Comparison of ENCODE assay signal across 33 mouse cellular contexts in genomic region chr4:106587075-106587474, GRCm38 (mm10). TPM values are rescaled to one million over a fixed set of nuclear protein-coding genes. Genes with fewer than 3 reads are reported as not detected.
DNase-seq lines count a peak whose midpoint lies in the region; ATAC-seq and TF ChIP-seq lines count a peak whose summit lies in the region.
"Had no signal": no experiment of that assay in that cellular context is flagged by ENCODE, and none has a peak within 500 bp of the region (broad histone marks: within the 10 kb centered on the region; RNA-seq: fewer than 3 reads in every experiment).

No protein-coding gene starts in this region.

- ATAC-seq in kidney, embryonic 15.5 days (replicated peaks; ENCODE audit: low FRiP score) = no peak
- ATAC-seq in liver, postnatal 0 days = peak; percentile 24; the same call in 1 of the 2 replicates
- ATAC-seq in liver, embryonic 11.5 days (replicated peaks; ENCODE audit: low FRiP score) = no peak
- ATAC-seq: forebrain, embryonic 15.5 days; intestine, postnatal 0 days; lung, postnatal 0 days; Patski had no signal

- no peak overlapping the region for H3K27ac ChIP-seq in kidney, embryonic 15.5 days
- peak overlapping the region; percentile 30; the same call in 1 of the 2 replicates for H3K27ac ChIP-seq in liver, postnatal 0 days (ENCODE audit: low read depth)
- H3K27ac ChIP-seq in liver, embryonic 11.5 days (ENCODE audit: low read depth, low read length) = no peak overlapping the region
- H3K27ac ChIP-seq: embryonic facial prominence, embryonic 12.5 days; forebrain, embryonic 10.5 days; forebrain, embryonic 15.5 days; heart, embryonic 10.5 days; heart, embryonic 15.5 days; hindbrain, embryonic 12.5 days; neural tube, embryonic 13.5 days; stomach, postnatal 0 days had no signal

- TF ChIP-seq CTCF in liver, postnatal 0 days (IDR thresholded peaks at IDR 0.05; ENCODE audit: low read depth) = no peak

- no peak overlapping the region for H3K4me2 ChIP-seq in kidney, embryonic 15.5 days
- no peak overlapping the region for H3K4me2 ChIP-seq in liver, postnatal 0 days (ENCODE audit: low read depth, low read length)
- H3K4me2 ChIP-seq in liver, embryonic 11.5 days = no peak overlapping the region
- H3K4me2 ChIP-seq: embryonic facial prominence, embryonic 12.5 days; forebrain, embryonic 15.5 days; heart, embryonic 15.5 days; hindbrain, embryonic 12.5 days; neural tube, embryonic 13.5 days had no signal

- H3K27me3 ChIP-seq in kidney, embryonic 15.5 days = no peaks in the 10 kb centered on the region
- no peaks in the 10 kb centered on the region for H3K27me3 ChIP-seq in liver, postnatal 0 days (ENCODE audit: insufficient read depth, low read length)
- no peaks in the 10 kb centered on the region for H3K27me3 ChIP-seq in liver, embryonic 11.5 days (replicated peaks; ENCODE audit: control insufficient read depth, insufficient read depth, low read length)
- H3K27me3 ChIP-seq: embryonic facial prominence, embryonic 12.5 days; forebrain, embryonic 15.5 days; heart, embryonic 15.5 days; hindbrain, embryonic 12.5 days; neural tube, embryonic 13.5 days; Patski had no signal

- H3K4me3 ChIP-seq in kidney, embryonic 15.5 days (replicated peaks) = no peak overlapping the region
- H3K4me3 ChIP-seq in liver, postnatal 0 days (ENCODE audit: low read depth, low read length) = no peak overlapping the region
- H3K4me3 ChIP-seq in liver, embryonic 11.5 days (ENCODE audit: low read depth, low read length) = no peak overlapping the region
- H3K4me3 ChIP-seq: embryonic facial prominence, embryonic 12.5 days; forebrain, embryonic 10.5 days; forebrain, embryonic 15.5 days; heart, embryonic 10.5 days; heart, embryonic 15.5 days; hindbrain, embryonic 12.5 days; neural tube, embryonic 13.5 days had no signal

- H3K36me3 ChIP-seq in kidney, embryonic 15.5 days = peaks cover 88% of the 10 kb centered on the region
- peaks cover 41% of the 10 kb centered on the region for H3K36me3 ChIP-seq in liver, postnatal 0 days (replicated peaks; ENCODE audit: insufficient read depth, low read length)
- H3K36me3 ChIP-seq in liver, embryonic 11.5 days (ENCODE audit: control insufficient read depth, insufficient read depth, low read length) = peaks cover 36% of the 10 kb centered on the region

- H3K9ac ChIP-seq in kidney, embryonic 15.5 days = no peak overlapping the region
- no peak overlapping the region for H3K9ac ChIP-seq in liver, postnatal 0 days (replicated peaks)
- no peak overlapping the region for H3K9ac ChIP-seq in liver, embryonic 11.5 days (ENCODE audit: low read depth, low read length)
- H3K9ac ChIP-seq: embryonic facial prominence, embryonic 12.5 days; forebrain, embryonic 15.5 days; heart, embryonic 15.5 days; hindbrain, embryonic 12.5 days; neural tube, embryonic 13.5 days had no signal

- peak; percentile 90 for DNase-seq in kidney, adult 11 months
- DNase-seq in liver, postnatal 0 days = peak; percentile 62
- DNase-seq in liver, embryonic 11.5 days (ENCODE audit: low spot score) = no peak
- DNase-seq in kidney, adult 9 months = peak; percentile 94
- DNase-seq in kidney, postnatal 36 days = peak; percentile 89
- no peak for DNase-seq in Muller cell, postnatal 12 days (ENCODE audit: inconsistent ontology term)
- DNase-seq: adrenal gland, postnatal 25 days; cerebellum, adult 11-12 months; cerebellum, adult 9-11 months; embryo, embryonic 11 days; gastrocnemius, postnatal 25 days; heart, adult 11 months; layer of hippocampus, postnatal 36 days; left cerebral cortex, postnatal 4 days; lung, adult 18-20 months; right cerebral cortex, postnatal 4 days; thymus, postnatal 4 days had no signal

- TF ChIP-seq EP300 in liver, postnatal 0 days (IDR thresholded peaks at IDR 0.05; ENCODE audit: low read depth) = no peak

- 87% methylated on average over 6 of the region's 6 CpGs for WGBS in kidney, embryonic 15.5 days
- 70% methylated on average over 6 of the region's 6 CpGs for WGBS in liver, postnatal 0 days (ENCODE audit: insufficient replicate concordance)
- 89% methylated on average over 6 of the region's 6 CpGs for WGBS in liver, embryonic 11.5 days

- H3K9me3 ChIP-seq in kidney, embryonic 15.5 days (replicated peaks) = no peaks in the 10 kb centered on the region
- H3K9me3 ChIP-seq in liver, postnatal 0 days (ENCODE audit: low read length) = no peaks in the 10 kb centered on the region
- no peaks in the 10 kb centered on the region for H3K9me3 ChIP-seq in liver, embryonic 11.5 days (ENCODE audit: control insufficient read depth, low read length)
- H3K9me3 ChIP-seq: embryonic facial prominence, embryonic 12.5 days; forebrain, embryonic 10.5 days; forebrain, embryonic 15.5 days; G1E; heart, embryonic 10.5 days; heart, embryonic 15.5 days; hindbrain, embryonic 12.5 days; neural tube, embryonic 13.5 days had no signal

- no peaks in the 10 kb centered on the region for H3K4me1 ChIP-seq in kidney, embryonic 15.5 days
- peaks cover 17% of the 10 kb centered on the region for H3K4me1 ChIP-seq in liver, postnatal 0 days (ENCODE audit: insufficient read depth)
- peaks cover 15% of the 10 kb centered on the region for H3K4me1 ChIP-seq in liver, embryonic 11.5 days (replicated peaks; ENCODE audit: control insufficient read depth, insufficient read depth, low read length)
- H3K4me1 ChIP-seq: embryonic facial prominence, embryonic 12.5 days; forebrain, embryonic 10.5 days; forebrain, embryonic 15.5 days; hindbrain, embryonic 12.5 days; neural tube, embryonic 13.5 days had no signal

RNA-seq across cellular contexts. Expression of gene Dhcr24, which starts 26.2 kb away (rescaled TPM):
- polyA plus RNA-seq in kidney, embryonic 15.5 days (2015; fragmentation: Nextera tagmentation; extraction: Ambion mirVana) = 4.6 and 4.8 TPM in 2 replicates
- polyA plus RNA-seq in liver, postnatal 0 days (2015; fragmentation: Nextera tagmentation; extraction: Ambion mirVana) = 13.6 and 17.1 TPM in 2 replicates
- 22.9 and 23.0 TPM in 2 replicates for polyA plus RNA-seq in liver, embryonic 11.5 days (2014; fragmentation: Nextera tagmentation; extraction: Ambion mirVana)

RNA-seq across cellular contexts. Expression of gene Lexm, which starts 30.0 kb away (rescaled TPM):
- polyA plus RNA-seq in kidney, embryonic 15.5 days (2015; fragmentation: Nextera tagmentation; extraction: Ambion mirVana) = not detected in 2 replicates
- polyA plus RNA-seq in liver, postnatal 0 days (2015; fragmentation: Nextera tagmentation; extraction: Ambion mirVana) = not detected in 2 replicates
- polyA plus RNA-seq in liver, embryonic 11.5 days (2014; fragmentation: Nextera tagmentation; extraction: Ambion mirVana) = 0.30 and 0.52 TPM in 2 replicates
- polyA plus RNA-seq: forebrain, embryonic 10.5 days; forebrain, embryonic 15.5 days; G1E; heart, embryonic 10.5 days; heart, embryonic 15.5 days; intestine, postnatal 0 days; limb, embryonic 14.5 days; lung, postnatal 0 days; Patski; spleen, adult 2 months; stomach, postnatal 0 days; thymus, postnatal 0 days had no signal

RNA-seq across cellular contexts. Expression of gene Ttc22, which starts 35.2 kb away (rescaled TPM):
- polyA plus RNA-seq in kidney, embryonic 15.5 days (2015; fragmentation: Nextera tagmentation; extraction: Ambion mirVana) = 5.8 and 6.0 TPM in 2 replicates
- not detected in 2 replicates for polyA plus RNA-seq in liver, postnatal 0 days (2015; fragmentation: Nextera tagmentation; extraction: Ambion mirVana)
- 0.12 TPM in 2 replicates for polyA plus RNA-seq in liver, embryonic 11.5 days (2014; fragmentation: Nextera tagmentation; extraction: Ambion mirVana)
- polyA plus RNA-seq: forebrain, embryonic 10.5 days; G1E had no signal

Comparison
In these comparisons a context has a peak if more than half of its experiments do, and no peak if none do; other contexts are left out.
1. DNase-seq: peak in kidney, adult 11 months (single experiment), liver, postnatal 0 days (single experiment), kidney, adult 9 months (single experiment) and kidney, postnatal 36 days (2 of 2); none in liver, embryonic 11.5 days (single experiment) and Muller cell, postnatal 12 days (single experiment).